Mouse (Mus musculus): Measurements from ENCODE around the gene Suclg2.

DNA sequence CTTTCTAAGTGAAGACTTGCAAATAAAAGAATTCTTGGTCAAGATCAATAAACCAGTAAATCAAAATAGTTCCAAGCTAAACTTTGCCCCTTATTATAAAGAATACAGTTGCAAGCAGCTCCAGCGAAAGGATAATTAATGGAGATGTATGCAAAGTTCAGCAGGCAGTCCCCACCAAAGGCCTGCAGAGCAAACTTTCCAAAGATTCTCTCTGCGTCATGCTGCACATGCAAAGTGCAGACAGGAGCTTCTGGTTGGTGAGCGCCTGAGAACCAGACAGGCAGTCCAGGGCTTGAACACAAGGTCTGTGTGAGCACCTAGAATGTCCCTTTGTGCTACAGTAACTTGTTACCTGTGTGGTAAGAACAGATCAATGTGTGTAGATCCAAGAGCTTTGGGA is 147.0 kb downstream of the Suclg2 start:
- TF ChIP-seq CTCF (IDR thresholded peaks at IDR 0.05; ENCODE audit: low read depth) (no peak), EP300 (optimal IDR thresholded peaks at IDR 0.05) (no peak)
